Mouse (Mus musculus): Measurements from ENCODE around the gene Muc20. TPM values are rescaled to one million over a fixed set of nuclear protein-coding genes. Genes with fewer than 3 reads are reported as not detected.
A peak's percentile ranks its signal among the peaks of the same experiment; 100 is the strongest.

Muc20 gene
- polyA plus RNA-seq, 1 experiment: not detected

DNA sequence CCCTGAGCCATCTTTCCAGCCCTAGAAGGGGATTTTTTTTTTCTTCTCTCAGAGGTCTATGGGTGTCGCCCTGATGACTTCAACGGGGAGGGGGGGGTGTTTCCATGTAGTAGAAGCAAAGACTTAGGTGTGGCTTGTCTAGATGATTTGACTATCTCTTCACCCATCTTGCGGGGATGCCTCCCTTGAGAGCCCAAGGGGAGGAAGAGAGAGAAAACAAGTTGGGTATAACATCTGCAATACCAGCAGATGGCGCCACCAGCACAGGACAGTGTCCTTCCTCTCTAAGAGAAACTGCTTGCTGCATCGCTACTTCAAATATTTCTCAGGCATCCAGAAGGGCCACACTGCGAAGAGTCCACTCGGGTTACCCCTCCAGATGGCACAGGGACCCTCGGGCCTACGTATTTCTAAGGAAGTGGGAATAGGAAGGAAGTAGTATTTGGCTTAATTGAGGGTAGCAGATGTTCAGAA, 15.7 kb upstream of the Muc20 start:
- Histone ChIP-seq H3K27ac (replicated peaks; ENCODE audit: low read depth, low read length) (0 out of 2 replicates have a peak overlapping the region, but pooled peaks have one; percentile 15), H3K4me3 (ENCODE audit: insufficient read depth, low read depth, low read length) (peak overlapping the region; percentile 35; the same call in 1 of the 2 replicates), H3K4me1 (ENCODE audit: control insufficient read depth, insufficient read depth, insufficient read length, low read length) (peaks cover 4% of the 10 kb centered on the region)

DNA sequence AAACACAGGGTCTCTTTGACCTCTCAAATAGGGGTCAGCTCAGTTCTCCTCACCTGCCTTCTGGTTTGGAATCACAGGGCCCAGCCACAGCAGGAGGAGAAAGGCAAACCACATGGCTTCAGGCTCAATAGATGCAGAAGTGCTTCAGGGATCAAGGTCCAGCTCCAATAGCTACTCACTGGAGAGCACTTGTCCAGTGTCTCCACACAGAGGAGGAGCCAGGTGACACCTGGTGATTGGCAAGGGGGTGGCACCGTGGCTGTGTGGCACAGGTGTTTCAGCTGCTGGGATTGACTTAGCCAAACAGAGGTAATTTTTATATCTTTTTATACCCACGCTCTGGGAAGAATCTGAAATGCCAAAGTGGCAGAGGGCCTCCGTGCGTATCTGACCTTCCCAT, 13.1 kb upstream of the Muc20 start, which contains the start of gene Smbd1:
TSS of gene Smbd1 (minus strand) at position 157 of the 400 bp plus-strand sequence.
- H3K4me1 ChIP-seq (ENCODE audit: control insufficient read depth, insufficient read depth, insufficient read length, low read length): peaks cover 4% of the 10 kb centered on the region
- no peak within 1 kb of the TSS for H3K4me3 ChIP-seq (ENCODE audit: insufficient read depth, low read depth, low read length)
- no peak within 1 kb of the TSS for H3K27ac ChIP-seq (replicated peaks; ENCODE audit: low read depth, low read length)

DNA sequence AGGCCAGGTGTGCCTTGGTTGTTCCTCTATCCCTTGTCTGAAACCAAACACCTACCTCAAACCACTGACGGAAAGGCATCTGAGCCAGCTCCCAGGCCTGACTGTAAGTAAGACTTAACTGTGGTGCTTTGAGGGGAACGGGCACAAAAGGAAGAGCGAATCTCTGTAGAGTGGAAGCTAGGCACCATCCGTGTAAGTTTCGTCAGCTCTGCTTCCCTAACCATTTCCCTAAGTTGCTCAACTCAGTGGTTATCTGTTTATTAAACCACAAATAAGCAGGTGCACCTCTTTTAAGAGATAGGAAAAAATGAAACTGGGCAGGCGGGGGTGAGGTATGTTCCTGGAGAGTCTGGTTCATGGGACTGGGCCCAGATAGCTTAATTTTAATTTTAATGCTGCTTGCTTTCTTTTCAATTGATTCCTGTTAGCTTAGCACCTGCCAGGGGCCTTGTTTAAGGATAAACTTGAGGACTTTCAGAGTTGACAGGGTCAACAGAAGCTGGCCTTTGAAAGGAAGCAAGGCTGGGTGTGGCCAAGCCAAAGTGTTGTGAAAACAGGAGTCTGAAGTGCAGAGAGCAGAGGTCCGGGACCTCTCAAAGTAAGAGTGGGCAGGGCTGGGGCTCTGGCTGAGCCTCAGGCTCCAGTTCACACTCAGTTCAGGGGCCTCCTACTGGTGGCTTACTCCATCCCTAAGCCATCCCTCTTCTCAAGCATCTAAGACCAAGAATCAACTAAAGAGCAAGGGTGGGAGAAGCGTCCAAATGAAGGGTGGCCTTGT, 10.4 kb upstream of the Muc20 start:
- Histone ChIP-seq H3K4me3 (ENCODE audit: insufficient read depth, low read depth, low read length) (no peak overlapping the region), H3K27ac (replicated peaks; ENCODE audit: low read depth, low read length) (no peak overlapping the region), H3K4me1 (ENCODE audit: control insufficient read depth, insufficient read depth, insufficient read length, low read length) (0 out of 2 replicates have a peak, but pooled peaks cover 5% of the 10 kb centered on the region)

DNA sequence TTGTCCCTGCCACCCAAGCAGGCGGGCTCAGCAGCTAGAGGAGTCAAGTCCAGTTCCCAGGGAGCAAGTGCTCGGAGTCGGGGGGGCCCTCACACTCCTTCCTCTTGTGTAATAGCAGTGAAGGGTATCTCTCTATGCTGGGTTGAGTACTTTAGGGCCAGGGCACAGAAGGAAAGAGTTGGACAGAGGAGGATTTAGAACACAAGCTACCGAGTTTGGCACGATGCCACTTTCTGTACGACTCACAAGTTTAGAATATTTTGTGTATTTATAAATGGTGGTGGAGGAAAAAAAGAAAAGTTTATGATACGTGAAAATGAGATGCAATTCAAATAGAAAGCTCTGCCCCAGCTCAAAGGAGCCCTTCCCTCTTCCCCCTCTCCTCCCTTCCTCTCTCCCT, 7.9 kb upstream of the Muc20 start:
- Histone ChIP-seq H3K27ac (replicated peaks; ENCODE audit: low read depth, low read length) (no peak overlapping the region), H3K4me1 (ENCODE audit: control insufficient read depth, insufficient read depth, insufficient read length, low read length) (0 out of 2 replicates have a peak, but pooled peaks cover 5% of the 10 kb centered on the region), H3K4me3 (ENCODE audit: insufficient read depth, low read depth, low read length) (no peak overlapping the region)

DNA sequence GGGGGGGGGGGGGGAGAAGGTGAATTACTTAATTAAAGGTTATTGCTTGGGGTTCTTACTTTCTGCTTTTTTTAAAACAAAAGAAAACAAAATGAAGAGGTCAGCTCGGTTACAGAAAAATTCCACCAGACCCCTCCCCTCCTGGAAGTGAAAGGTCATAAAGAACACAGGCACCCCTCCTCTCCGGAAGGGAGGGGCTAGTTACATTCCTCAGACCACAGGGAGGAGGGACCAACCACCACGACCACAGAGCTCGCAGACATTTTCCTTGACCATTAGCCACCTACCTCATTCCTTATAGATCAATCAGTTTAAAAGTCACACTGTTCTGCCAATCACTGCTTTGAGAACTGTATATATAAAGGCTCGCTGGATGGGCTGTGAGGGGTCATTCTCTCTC, 6.7 kb upstream of the Muc20 start:
- H3K4me3 ChIP-seq (ENCODE audit: insufficient read depth, low read depth, low read length): no peak overlapping the region
- 0 out of 2 replicates have a peak, but pooled peaks cover 5% of the 10 kb centered on the region for H3K4me1 ChIP-seq (ENCODE audit: control insufficient read depth, insufficient read depth, insufficient read length, low read length)
- H3K27ac ChIP-seq (replicated peaks; ENCODE audit: low read depth, low read length): no peak overlapping the region

DNA sequence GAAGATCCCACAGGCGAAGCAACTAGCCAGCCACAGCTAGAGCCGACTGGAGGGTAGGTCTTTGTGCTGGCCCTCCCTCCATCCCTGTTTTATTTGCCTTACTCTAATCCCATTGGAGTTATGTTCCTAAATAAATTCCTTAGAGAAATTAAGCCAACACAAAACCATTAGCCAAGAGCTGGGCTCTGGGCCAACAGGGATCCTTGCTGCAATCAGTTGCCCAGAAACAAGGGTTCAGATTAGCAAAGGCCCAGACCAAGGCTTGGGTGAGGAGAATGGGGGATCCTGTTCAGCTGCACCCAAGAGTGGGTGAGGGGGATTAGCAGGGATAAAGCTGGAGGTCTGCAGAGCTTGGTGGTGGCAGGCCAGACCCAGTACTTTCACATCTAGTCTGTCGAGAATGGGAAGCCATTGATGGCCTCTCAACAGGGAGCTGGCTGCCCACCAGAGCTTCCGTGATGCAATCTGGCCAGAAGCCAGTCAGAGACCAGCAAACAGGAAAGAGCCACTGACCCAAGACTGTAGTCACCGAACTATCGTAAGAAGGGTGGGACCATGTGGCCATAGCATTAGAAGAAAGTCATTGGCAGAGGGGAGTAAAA, 6.1 kb upstream of the Muc20 start:
- H3K4me3 ChIP-seq (ENCODE audit: insufficient read depth, low read depth, low read length): no peak overlapping the region
- H3K27ac ChIP-seq (replicated peaks; ENCODE audit: low read depth, low read length): peak overlapping the region; percentile 44; the same call in 1 of the 2 replicates
- H3K4me1 ChIP-seq (ENCODE audit: control insufficient read depth, insufficient read depth, insufficient read length, low read length): 0 out of 2 replicates have a peak, but pooled peaks cover 8% of the 10 kb centered on the region

DNA sequence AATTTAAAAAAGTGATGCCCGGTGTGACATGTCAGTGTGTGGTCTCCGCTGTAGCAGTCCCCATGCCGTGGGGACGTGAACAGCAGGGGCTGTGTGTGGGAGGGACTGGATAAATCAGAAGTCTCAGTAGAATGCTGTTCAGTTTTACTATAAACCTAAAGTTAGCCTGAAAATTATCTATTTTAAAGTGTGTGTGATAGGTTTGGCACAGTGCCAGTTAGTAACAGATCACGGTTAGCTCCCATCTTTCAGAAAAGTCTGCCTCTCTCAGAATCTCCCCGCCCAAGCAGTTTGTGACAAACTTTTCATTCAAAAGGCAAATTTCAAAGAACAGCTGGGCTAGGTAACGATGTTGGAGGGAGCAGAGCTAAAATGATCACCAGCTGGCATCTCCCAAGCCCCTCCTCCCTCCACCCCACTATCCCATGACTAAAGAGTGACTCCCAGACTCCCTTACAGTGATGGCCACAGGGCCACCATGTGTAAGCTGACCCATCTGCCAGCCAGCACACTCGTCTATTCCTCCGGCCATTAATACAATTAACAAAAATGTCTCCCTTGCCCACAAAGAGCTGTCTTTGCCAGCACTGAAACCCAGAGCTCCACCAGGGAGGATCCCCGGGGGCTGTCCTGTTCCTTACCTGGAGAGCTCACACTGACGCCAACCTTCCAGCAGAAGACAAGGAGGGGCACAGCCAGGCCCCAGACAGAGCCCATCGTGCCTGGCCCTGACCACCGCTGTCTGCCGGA, 384 bp downstream of the Muc20 start:
- H3K4me1 ChIP-seq (ENCODE audit: control insufficient read depth, insufficient read depth, insufficient read length, low read length): 0 out of 2 replicates have a peak, but pooled peaks cover 2% of the 10 kb centered on the region
- no peak overlapping the region for H3K27ac ChIP-seq (replicated peaks; ENCODE audit: low read depth, low read length)
- H3K4me3 ChIP-seq (ENCODE audit: insufficient read depth, low read depth, low read length): no peak overlapping the region

DNA sequence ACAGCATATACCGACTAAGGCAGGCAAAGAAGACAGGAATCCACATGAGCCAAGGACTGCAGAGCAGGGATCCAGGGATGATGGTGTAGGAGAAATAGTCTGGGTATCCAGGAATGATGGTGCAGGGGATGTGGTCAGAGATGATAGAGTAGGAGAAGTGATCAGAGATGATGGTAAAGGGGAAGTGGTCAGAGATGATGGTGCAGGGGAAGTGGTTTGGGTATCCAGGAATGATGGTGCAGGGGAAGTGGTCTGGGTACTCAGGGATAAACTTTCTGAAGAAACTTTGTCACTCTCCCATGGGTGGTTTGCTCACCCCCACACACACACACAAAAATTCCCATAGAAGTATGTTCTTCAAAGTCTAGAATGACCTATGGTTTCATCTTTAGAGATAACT, 2.1 kb downstream of the Muc20 start:
- Histone ChIP-seq H3K4me3 (ENCODE audit: insufficient read depth, low read depth, low read length) (no peak overlapping the region), H3K4me1 (ENCODE audit: control insufficient read depth, insufficient read depth, insufficient read length, low read length) (0 out of 2 replicates have a peak, but pooled peaks cover 2% of the 10 kb centered on the region), H3K27ac (replicated peaks; ENCODE audit: low read depth, low read length) (no peak overlapping the region)

DNA sequence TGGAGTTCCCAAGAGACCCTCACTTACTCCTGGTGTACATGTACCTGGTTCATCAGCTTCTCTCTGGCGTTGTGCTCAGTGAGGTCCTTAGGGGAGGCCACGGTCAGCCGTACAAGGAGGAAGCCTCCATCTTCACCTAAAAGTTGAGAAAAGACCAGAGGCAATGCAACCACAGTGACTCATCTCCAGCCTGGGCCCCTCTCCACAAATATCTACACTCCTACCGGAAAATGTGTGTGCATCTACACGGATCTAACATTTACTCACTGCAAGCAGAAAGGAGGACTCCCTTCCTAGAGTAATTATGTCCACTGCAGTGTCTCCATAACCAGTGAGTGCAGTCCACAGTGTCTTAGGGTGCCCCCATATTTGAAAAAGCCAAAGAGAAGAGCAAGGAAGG, 7.2 kb downstream of the Muc20 start:
- H3K4me1 ChIP-seq (ENCODE audit: control insufficient read depth, insufficient read depth, insufficient read length, low read length): no peaks in the 10 kb centered on the region
- H3K27ac ChIP-seq (replicated peaks; ENCODE audit: low read depth, low read length): no peak overlapping the region

DNA sequence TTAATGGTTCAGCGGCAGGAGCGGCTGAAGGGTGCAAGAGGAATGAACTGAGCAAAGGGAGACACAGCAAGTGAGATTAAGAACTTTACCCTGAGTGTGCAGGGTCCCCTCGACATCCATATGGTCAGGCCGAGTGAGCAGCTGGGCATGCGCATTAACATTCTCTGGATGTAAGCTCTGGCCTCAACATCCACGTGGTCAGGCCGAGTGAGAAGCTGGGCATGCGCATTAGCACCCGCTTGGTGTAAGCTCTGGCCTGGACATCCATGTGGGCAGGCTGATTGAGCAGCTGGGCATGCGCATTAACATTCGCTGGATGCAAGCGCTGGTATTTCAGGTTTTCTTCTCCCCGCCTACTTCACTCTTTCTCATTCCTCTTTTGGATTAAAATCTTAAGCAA, 12.4 kb downstream of the Muc20 start:
- Histone ChIP-seq H3K4me3 (ENCODE audit: insufficient read depth, low read depth, low read length) (no peak overlapping the region), H3K27ac (replicated peaks; ENCODE audit: low read depth, low read length) (no peak overlapping the region), H3K4me1 (ENCODE audit: control insufficient read depth, insufficient read depth, insufficient read length, low read length) (no peaks in the 10 kb centered on the region)

More for the DNA sequence above, 7.2 kb downstream of the Muc20 start:
- no peak overlapping the region for H3K4me3 ChIP-seq (ENCODE audit: insufficient read depth, low read depth, low read length)

DNA sequence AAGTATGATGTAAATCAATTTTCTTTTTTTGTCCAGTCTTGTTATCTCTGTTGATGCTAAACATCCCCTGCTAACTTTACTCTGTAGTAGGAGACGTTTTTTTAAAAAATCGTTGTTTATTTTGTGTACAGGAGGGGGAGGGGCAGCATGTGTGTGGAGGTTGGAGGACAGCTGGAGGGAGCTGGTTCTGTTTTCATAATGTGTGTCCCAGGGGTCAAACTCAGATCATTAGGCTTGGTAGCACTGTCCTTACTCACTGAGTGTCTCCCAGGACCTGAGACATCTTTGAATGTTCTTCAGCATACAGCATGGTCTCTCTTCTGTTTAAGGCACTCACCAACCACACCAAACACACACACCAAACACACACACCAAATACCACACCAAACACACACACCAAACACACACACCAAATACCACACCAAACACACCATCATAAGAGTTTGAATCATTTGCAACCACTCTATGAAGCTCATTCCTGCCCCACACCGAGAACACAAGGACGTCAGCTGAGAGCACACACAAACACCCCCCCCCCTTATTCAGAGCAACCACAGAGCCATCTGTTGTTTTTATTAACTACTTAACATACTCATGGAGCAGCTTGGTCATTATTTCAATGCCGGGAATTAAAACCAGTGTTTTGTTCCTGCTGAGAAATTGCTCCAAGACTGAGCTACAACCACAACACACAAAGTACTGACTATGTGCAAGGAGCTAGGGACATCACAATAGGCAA, 13.7 kb downstream of the Muc20 start:
- H3K27ac ChIP-seq (replicated peaks; ENCODE audit: low read depth, low read length): no peak overlapping the region
- no peak overlapping the region for H3K4me3 ChIP-seq (ENCODE audit: insufficient read depth, low read depth, low read length)
- H3K4me1 ChIP-seq (ENCODE audit: control insufficient read depth, insufficient read depth, insufficient read length, low read length): no peaks in the 10 kb centered on the region

DNA sequence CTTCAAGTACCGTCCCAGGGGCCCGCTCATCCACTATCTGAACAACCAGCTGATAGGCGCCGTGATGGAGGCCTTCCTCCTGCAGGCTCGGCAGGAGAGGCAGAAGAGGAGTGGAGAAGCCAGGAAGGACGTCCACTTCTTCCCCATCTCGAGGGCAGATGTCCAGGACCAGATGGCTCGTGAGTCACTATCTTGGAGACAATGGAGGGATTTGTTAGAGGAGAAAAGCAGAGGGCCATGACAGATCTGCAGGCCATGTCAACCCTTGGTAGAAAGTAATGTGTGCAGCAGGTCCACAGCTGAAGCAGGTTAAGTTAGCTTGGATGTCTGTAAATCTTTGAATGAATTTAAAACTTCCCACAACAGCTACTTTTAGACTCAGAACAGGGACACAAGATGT, 18.3 kb downstream of the Muc20 start:
- Histone ChIP-seq H3K4me1 (ENCODE audit: control insufficient read depth, insufficient read depth, insufficient read length, low read length) (no peaks in the 10 kb centered on the region), H3K4me3 (ENCODE audit: insufficient read depth, low read depth, low read length) (no peak overlapping the region), H3K27ac (replicated peaks; ENCODE audit: low read depth, low read length) (no peak overlapping the region)

DNA sequence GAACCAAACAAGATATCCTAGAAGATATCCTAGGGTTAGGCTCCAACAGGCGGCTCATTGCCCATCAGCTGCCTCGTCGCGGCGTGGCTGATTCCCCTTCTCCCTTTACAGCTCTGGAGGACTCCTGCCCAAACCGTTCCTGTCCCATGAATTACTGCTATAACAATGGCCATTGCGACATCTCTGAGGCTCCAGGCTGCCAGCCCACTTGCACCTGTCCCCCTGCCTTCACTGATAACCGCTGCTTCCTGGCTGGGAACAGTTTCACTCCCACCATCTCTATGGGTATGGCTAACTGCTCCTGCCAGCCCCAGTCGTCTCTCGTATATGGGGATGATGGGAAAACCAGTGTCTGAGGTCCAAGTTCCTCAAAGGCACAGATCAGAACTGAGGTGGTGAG, 20.6 kb downstream of the Muc20 start:
- H3K4me3 ChIP-seq (ENCODE audit: insufficient read depth, low read depth, low read length): no peak overlapping the region
- no peaks in the 10 kb centered on the region for H3K4me1 ChIP-seq (ENCODE audit: control insufficient read depth, insufficient read depth, insufficient read length, low read length)
- no peak overlapping the region for H3K27ac ChIP-seq (replicated peaks; ENCODE audit: low read depth, low read length)

DNA sequence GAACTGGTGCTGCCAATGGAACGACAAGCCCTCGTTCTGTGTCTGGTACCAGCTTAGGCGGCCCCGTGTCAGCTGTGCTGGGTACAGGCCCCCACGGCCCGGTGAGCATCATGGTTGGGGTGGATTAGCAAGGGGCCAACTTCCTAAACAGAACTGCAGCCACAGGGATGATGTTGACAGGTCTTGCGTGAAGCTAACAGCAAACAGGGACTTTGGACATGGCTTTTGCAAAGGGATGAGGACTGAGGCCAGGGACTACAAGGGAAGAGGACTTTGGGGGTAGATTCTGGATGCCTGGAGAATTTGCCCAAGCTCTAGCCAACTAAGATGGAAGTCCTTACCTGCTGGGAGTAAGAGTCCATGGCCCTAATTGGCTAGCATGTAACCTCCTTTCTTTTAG, 30.3 kb downstream of the Muc20 start:
- Histone ChIP-seq H3K27ac (replicated peaks; ENCODE audit: low read depth, low read length) (no peak overlapping the region), H3K4me1 (ENCODE audit: control insufficient read depth, insufficient read depth, insufficient read length, low read length) (no peaks in the 10 kb centered on the region), H3K4me3 (ENCODE audit: insufficient read depth, low read depth, low read length) (no peak overlapping the region)
